Mouse (Mus musculus): ENCODE measurements at regions not wholly inside any gene's neighbourhood (a gene's known extent, or its start where the extent isn't known, plus 50 kb on each side); places are given as distances from the start of the nearest gene placed in this dataset.

- DNase-seq (ENCODE audit: low spot score in 2 of 2) = no peak
These were observed 549.4 kb upstream of the Mgmt start for GRCm38 (mm10) chr7:136345051-136345450.

GRCm38 (mm10) chr7:136346531-136346930 lies 547.9 kb upstream of the Mgmt start:
- no peak for DNase-seq (ENCODE audit: low spot score in 2 of 2)

GRCm38 (mm10) chr7:136348309-136348708 lies 546.1 kb upstream of the Mgmt start:
- no peak for DNase-seq (ENCODE audit: low spot score in 2 of 2)

GRCm38 (mm10) chr7:136349651-136350050 lies 544.8 kb upstream of the Mgmt start:
- DNase-seq (ENCODE audit: low spot score in 2 of 2) = no peak

- no peak for DNase-seq (ENCODE audit: low spot score in 2 of 2)
These were observed 537.4 kb upstream of the Mgmt start for GRCm38 (mm10) chr7:136357011-136357410.

- DNase-seq (ENCODE audit: low spot score in 2 of 2) = no peak
These were observed 528.8 kb upstream of the Mgmt start for GRCm38 (mm10) chr7:136365318-136366211.

- no peak for DNase-seq (ENCODE audit: low spot score in 2 of 2)
These were observed 517.2 kb upstream of the Mgmt start for GRCm38 (mm10) chr7:136377259-136377658.

- DNase-seq (ENCODE audit: low spot score in 2 of 2) = no peak
These were observed 516.7 kb upstream of the Mgmt start for GRCm38 (mm10) chr7:136377742-136378141.

- DNase-seq (ENCODE audit: low spot score in 2 of 2) = no peak
These were observed 516.1 kb upstream of the Mgmt start for GRCm38 (mm10) chr7:136378321-136378720.

GRCm38 (mm10) chr7:136379319-136379718 lies 515.1 kb upstream of the Mgmt start:
- no peak for DNase-seq (ENCODE audit: low spot score in 2 of 2)

GRCm38 (mm10) chr7:136379741-136380140 lies 514.7 kb upstream of the Mgmt start:
- DNase-seq (ENCODE audit: low spot score in 2 of 2) = no peak

GRCm38 (mm10) chr7:136383296-136383695 lies 511.1 kb upstream of the Mgmt start:
- no peak for DNase-seq (ENCODE audit: low spot score in 2 of 2)

GRCm38 (mm10) chr7:136387736-136388135 lies 506.7 kb upstream of the Mgmt start:
- DNase-seq (ENCODE audit: low spot score in 2 of 2) = no peak

GRCm38 (mm10) chr7:136390066-136390465 lies 504.3 kb upstream of the Mgmt start:
- DNase-seq (ENCODE audit: low spot score in 2 of 2) = no peak

- DNase-seq (ENCODE audit: low spot score in 2 of 2) = peak in 1 of 2 experiments; percentile 27
These were observed 501.0 kb upstream of the Mgmt start for GRCm38 (mm10) chr7:136393454-136393853.

GRCm38 (mm10) chr7:136395838-136396237 lies 498.6 kb upstream of the Mgmt start:
- DNase-seq (ENCODE audit: low spot score in 2 of 2) = no peak

GRCm38 (mm10) chr7:136397101-136397500 lies 497.3 kb upstream of the Mgmt start:
- DNase-seq (ENCODE audit: low spot score in 2 of 2) = no peak

GRCm38 (mm10) chr7:136402688-136403597 lies 491.5 kb upstream of the Mgmt start:
- no peak for DNase-seq (ENCODE audit: low spot score in 2 of 2)

- no peak for DNase-seq (ENCODE audit: low spot score in 2 of 2)
These were observed 489.0 kb upstream of the Mgmt start for GRCm38 (mm10) chr7:136405391-136405790.

GRCm38 (mm10) chr7:136406258-136407100 lies 487.9 kb upstream of the Mgmt start:
- DNase-seq (ENCODE audit: low spot score in 2 of 2) = no peak

GRCm38 (mm10) chr7:136414808-136415207 lies 479.6 kb upstream of the Mgmt start:
- DNase-seq (ENCODE audit: low spot score in 2 of 2) = no peak

Data from layer of hippocampus, adult 18-20 months (tissue).